Comparison of ENCODE assay signal across 9 mouse cellular contexts in genomic region chr11:101604531-101605453, GRCm38 (mm10). TPM values are rescaled to one million over a fixed set of nuclear protein-coding genes. Genes with fewer than 3 reads are reported as not detected.
DNase-seq lines count a peak whose midpoint lies in the region; ATAC-seq lines count a peak whose summit lies in the region.
"Not testable (repeated sequence)": the region's sequence is repeated elsewhere in the genome, so short reads cannot be mapped to it uniquely, and the experiment has no call there.
"Had no signal": no experiment of that assay in that cellular context is flagged by ENCODE, and none has a peak within 500 bp of the region (broad histone marks: within the 10 kb centered on the region; RNA-seq: fewer than 3 reads in every experiment).

No protein-coding gene starts in this region.

- not testable (repeated sequence) for H3K9me3 ChIP-seq in forebrain, embryonic 12.5 days; lung, embryonic 15.5 days

- intact Hi-C loops in heart, postnatal 25 days (cut with DNase I), result not testable (repeated sequence)

- peak overlapping the region; percentile 76 for H3K27ac ChIP-seq in forebrain, embryonic 12.5 days
- H3K27ac ChIP-seq in lung, embryonic 15.5 days, result peak overlapping the region; percentile 64; the same call in 1 of the 2 replicates

- H3K9ac ChIP-seq in forebrain, embryonic 12.5 days, result peak overlapping the region; percentile 9; the same call in 1 of the 2 replicates
- not testable (repeated sequence) for H3K9ac ChIP-seq in lung, embryonic 15.5 days

- ATAC-seq in forebrain, embryonic 12.5 days (ENCODE audit: low FRiP score), result peak; percentile 89
- ATAC-seq in lung, embryonic 15.5 days (ENCODE audit: borderline replicate concordance, extremely low read depth, low FRiP score, low TSS enrichment), result peak; percentile 80; the same call in 1 of the 2 replicates
- ATAC-seq in neutrophil, adult 5-6 weeks (ENCODE audit: extremely low read depth, insufficient number of reproducible peaks, low FRiP score, poor library complexity, severe bottlenecking), result peak; percentile 71

- not testable (repeated sequence) for H3K27me3 ChIP-seq in forebrain, embryonic 12.5 days; lung, embryonic 15.5 days

- DNase-seq in ES-CJ7 (ENCODE audit: low read depth, low spot score), result peak; percentile 95
- peak; percentile 45 for DNase-seq in cerebellum, adult 11 months
- DNase-seq in heart, postnatal 25 days (ENCODE audit: low spot score), result peak; percentile 13
- peak; percentile 88 to 92 for DNase-seq in kidney, postnatal 4 days
- DNase-seq in thymus, adult 18-20 months, result peak; percentile 58 to 69

- WGBS in forebrain, embryonic 12.5 days, result 1% methylated on average over 30 of the region's 30 CpGs
- WGBS in lung, embryonic 15.5 days, result under 1% methylated on average over 30 of the region's 30 CpGs

- H3K4me2 ChIP-seq in forebrain, embryonic 12.5 days, result peak overlapping the region; percentile 53
- H3K4me2 ChIP-seq in lung, embryonic 15.5 days, result peak overlapping the region; percentile 57

- not testable (repeated sequence) for H3K4me1 ChIP-seq in forebrain, embryonic 12.5 days; lung, embryonic 15.5 days

- H3K4me3 ChIP-seq in forebrain, embryonic 12.5 days (replicated peaks), result peak overlapping the region; percentile 41
- H3K4me3 ChIP-seq in lung, embryonic 15.5 days, result peak overlapping the region; percentile 31

- not testable (repeated sequence) for H3K36me3 ChIP-seq in forebrain, embryonic 12.5 days (replicated peaks); lung, embryonic 15.5 days

RNA-seq across cellular contexts. Expression of gene Gm11634, which starts 5.7 kb away (rescaled TPM):
- not detected in 2 replicates for polyA plus RNA-seq in forebrain, embryonic 12.5 days (2016; fragmentation: Nextera tagmentation; extraction: Ambion mirVana)
- total RNA-seq in heart, postnatal 25 days (2021), result not detected
- not detected in 2 replicates for polyA plus RNA-seq in lung, embryonic 15.5 days (2015; fragmentation: Nextera tagmentation; extraction: Ambion mirVana)
- not detected in 2 replicates for total RNA-seq in neutrophil, adult 5-6 weeks (2017)
- polyA plus RNA-seq: frontal cortex, adult 2 months had no signal

RNA-seq across cellular contexts. Expression of gene Rdm1, which starts 22.2 kb away (rescaled TPM):
- 50.9 and 58.5 TPM in 2 replicates for polyA plus RNA-seq in forebrain, embryonic 12.5 days (2016; fragmentation: Nextera tagmentation; extraction: Ambion mirVana)
- 10 to 100 TPM; 39.1 to 39.3 TPM for total RNA-seq in heart, postnatal 25 days (2021)
- 46.5 and 49.8 TPM in 2 replicates for polyA plus RNA-seq in lung, embryonic 15.5 days (2015; fragmentation: Nextera tagmentation; extraction: Ambion mirVana)
- 20.4 and 31.3 TPM in 2 replicates for total RNA-seq in neutrophil, adult 5-6 weeks (2017)

RNA-seq across cellular contexts. Expression of gene Tmem106a, which starts 22.8 kb away (rescaled TPM):
- polyA plus RNA-seq in forebrain, embryonic 12.5 days (2016; fragmentation: Nextera tagmentation; extraction: Ambion mirVana), result 1.8 and 3.0 TPM in 2 replicates
- 1 to 10 TPM; 3.6 to 3.8 TPM for total RNA-seq in heart, postnatal 25 days (2021)
- 3.6 and 5.5 TPM in 2 replicates for polyA plus RNA-seq in lung, embryonic 15.5 days (2015; fragmentation: Nextera tagmentation; extraction: Ambion mirVana)
- total RNA-seq in neutrophil, adult 5-6 weeks (2017), result 6.9 and 7.2 TPM in 2 replicates

RNA-seq across cellular contexts. Expression of gene Nbr1, which starts 52.8 kb away (rescaled TPM):
- 118 and 134 TPM in 2 replicates for polyA plus RNA-seq in forebrain, embryonic 12.5 days (2016; fragmentation: Nextera tagmentation; extraction: Ambion mirVana)
- 100 to 1,000 TPM in 1 of 2 experiments, 10 to 100 TPM in 1; 89.9 to 101 TPM for total RNA-seq in heart, postnatal 25 days (2021)
- polyA plus RNA-seq in lung, embryonic 15.5 days (2015; fragmentation: Nextera tagmentation; extraction: Ambion mirVana), result 66.1 and 73.1 TPM in 2 replicates
- 166 and 171 TPM in 2 replicates for total RNA-seq in neutrophil, adult 5-6 weeks (2017)

RNA-seq across cellular contexts. Expression of gene Brca1, which starts 53.0 kb away (rescaled TPM):
- polyA plus RNA-seq in forebrain, embryonic 12.5 days (2016; fragmentation: Nextera tagmentation; extraction: Ambion mirVana), result 24.3 TPM in 2 replicates
- total RNA-seq in heart, postnatal 25 days (2021), result under 1 TPM; 0.45 to 0.81 TPM
- polyA plus RNA-seq in lung, embryonic 15.5 days (2015; fragmentation: Nextera tagmentation; extraction: Ambion mirVana), result 14.1 and 17.7 TPM in 2 replicates
- total RNA-seq in neutrophil, adult 5-6 weeks (2017), result 4.8 and 5.6 TPM in 2 replicates

Comparison
In these comparisons a context has a peak if more than half of its experiments do, and no peak if none do; other contexts are left out.
1. Peak in every context shown above with its lines: DNase-seq, ATAC-seq, H3K4me3 ChIP-seq and H3K27ac ChIP-seq.
2. DNase-seq: peak in every context shown above with its lines; median percentile 95 in ES-CJ7; 90 in kidney, postnatal 4 days; 64 in thymus, adult 18-20 months; 45 in cerebellum, adult 11 months; 13 in heart, postnatal 25 days.